Mouse (Mus musculus) liver, embryonic 15.5 days (tissue): ENCODE measurements around the gene Acly. TPM values are rescaled to one million over a fixed set of nuclear protein-coding genes. Genes with fewer than 3 reads are reported as not detected.
A peak's percentile ranks its signal among the peaks of the same experiment; 100 is the strongest.

ENCODE experiments used
- ATAC-seq: fragments of 200-750 bp; cut with Nextera tagmentation; 2 replicates; pipeline ENCODE4 v1.8.0; 2017; ENCODE audit warnings: moderate number of reproducible peaks, mild to moderate bottlenecking, moderate library complexity; ENCODE audit not compliant: insufficient read depth
- H3K27ac ChIP-seq: fragments of 300-500 bp; sonication (generic); replicated peaks from 2 replicates; pipeline ENCODE4 v1.5.1; 2015; ENCODE audit warnings: mild to moderate bottlenecking, inconsistent platforms
- H3K27me3 ChIP-seq: fragments of 300-500 bp; sonication (generic); 2 replicates; pipeline ENCODE4 v1.6.1; 2015; ENCODE audit warnings: mild to moderate bottlenecking, inconsistent platforms
- H3K36me3 ChIP-seq: fragments of 300-500 bp; sonication (generic); replicated peaks from 2 replicates; pipeline ENCODE4 v1.6.1; 2015; ENCODE audit warnings: moderate library complexity, mild to moderate bottlenecking, inconsistent platforms
- H3K4me1 ChIP-seq: fragments of 300-500 bp; sonication (generic); replicated peaks from 2 replicates; pipeline ENCODE4 v1.6.1; 2015; ENCODE audit warnings: inconsistent platforms
- H3K4me2 ChIP-seq: fragments of 300-500 bp; sonication (generic); 2 replicates; pipeline ENCODE4 v1.6.1; 2015; ENCODE audit warnings: moderate library complexity, mild to moderate bottlenecking, inconsistent platforms
- H3K4me3 ChIP-seq: fragments of 300-500 bp; sonication (generic); replicated peaks from 2 replicates; pipeline ENCODE4 v1.5.1; 2015; ENCODE audit warnings: mild to moderate bottlenecking, inconsistent platforms
- H3K9ac ChIP-seq: fragments of 300-500 bp; sonication (generic); 2 replicates; pipeline ENCODE4 v1.6.1; 2015; ENCODE audit warnings: moderate library complexity, mild to moderate bottlenecking, inconsistent platforms
- H3K9me3 ChIP-seq: fragments of 300-500 bp; sonication (generic); replicated peaks from 2 replicates; pipeline ENCODE4 v1.6.1; 2016; ENCODE audit warnings: inconsistent platforms
- WGBS: fragments of 180-500 bp; shearing (Covaris S2); methylation state at CpG from one replicate; pipeline ENCODE4 v1.1.7; 2015; ENCODE audit warnings: mixed read lengths; ENCODE audit not compliant: insufficient replicate concordance; 5-methylcytosine and 5-hydroxymethylcytosine counted together
- polyA plus RNA-seq: library from polyadenylated mRNA; unstranded; fragments of >200 nt; fragmentation: Nextera tagmentation; extraction: Ambion mirVana; gene quantifications from 2 replicates; pipeline ENCODE4 v1.2.1, GENCODE M21; 2015

The Acly gene
- polyA plus RNA-seq = 103 and 111 TPM in 2 replicates

GRCm38 (mm10) chr11:100527458-100528374, at the start of gene Acly:
TSS of gene Acly (minus strand) at chr11:100528000.
- peak; percentile 95 for ATAC-seq
- WGBS = under 1% methylated on average over 54 of the region's 54 CpGs
- Histone ChIP-seq H3K4me3 (peak within 1 kb of the TSS; percentile 83), H3K9me3 (no peaks in the 10 kb centered on the region), H3K4me2 (peak within 1 kb of the TSS; percentile 93), H3K36me3 (peaks cover 19% of the 10 kb centered on the region), H3K4me1 (peaks cover 47% of the 10 kb centered on the region), H3K27me3 (no peaks in the 10 kb centered on the region), H3K27ac (peak within 1 kb of the TSS; percentile 80), H3K9ac (peak within 1 kb of the TSS; percentile 82)

- WGBS = 73% methylated on average over 21 of the region's 21 CpGs
- Histone ChIP-seq H3K9ac (no peak overlapping the region), H3K36me3 (peaks cover 23% of the 10 kb centered on the region; the same call in 1 of the 2 replicates)
These were observed 48.5 kb upstream of the Acly start for GRCm38 (mm10) chr11:100576256-100576655.

GRCm38 (mm10) chr11:100575484-100575855, 47.7 kb upstream of the Acly start:
- H3K27ac ChIP-seq = 0 out of 2 replicates have a peak overlapping the region, but pooled peaks have one; percentile 42

More at GRCm38 (mm10) chr11:100576256-100576655, 48.5 kb upstream of the Acly start:
- H3K4me1 ChIP-seq = peaks cover 26% of the 10 kb centered on the region
- H3K27ac ChIP-seq = no peak overlapping the region; the same call in 1 of the 2 replicates
- H3K9me3 ChIP-seq = no peaks in the 10 kb centered on the region
- peak overlapping the region; percentile 80 for H3K4me2 ChIP-seq
- peaks cover 8% of the 10 kb centered on the region for H3K27me3 ChIP-seq
- ATAC-seq = no peak
- no peak overlapping the region for H3K4me3 ChIP-seq

GRCm38 (mm10) chr11:100574708-100575483, 47.1 kb upstream of the Acly start, which contains the start of gene Cnp:
TSS of gene Cnp (plus strand) at chr11:100574904.
- peak within 1 kb of the TSS; percentile 68 for H3K4me3 ChIP-seq

More at GRCm38 (mm10) chr11:100575484-100575855, 47.7 kb upstream of the Acly start:
- 33% methylated on average over 2 of the region's 2 CpGs for WGBS
- Histone ChIP-seq H3K27me3 (peaks cover 16% of the 10 kb centered on the region), H3K9me3 (no peaks in the 10 kb centered on the region), H3K4me1 (peaks cover 34% of the 10 kb centered on the region), H3K4me3 (peak overlapping the region; percentile 68), H3K36me3 (peaks cover 15% of the 10 kb centered on the region; the same call in 1 of the 2 replicates), H3K9ac (peak overlapping the region; percentile 45), H3K4me2 (peak overlapping the region; percentile 80)
- peak; percentile 36; the same call in 1 of the 2 replicates for ATAC-seq

GRCm38 (mm10) chr11:100574188-100574587, 46.4 kb upstream of the Acly start:
- Histone ChIP-seq H3K27ac (0 out of 2 replicates have a peak overlapping the region, but pooled peaks have one; percentile 42), H3K9me3 (no peaks in the 10 kb centered on the region), H3K4me1 (peaks cover 34% of the 10 kb centered on the region), H3K4me2 (peak overlapping the region; percentile 80), H3K9ac (peak overlapping the region; percentile 45; the same call in 1 of the 2 replicates), H3K4me3 (peak overlapping the region; percentile 68), H3K27me3 (peaks cover 16% of the 10 kb centered on the region), H3K36me3 (peaks cover 4% of the 10 kb centered on the region; the same call in 1 of the 2 replicates)
- WGBS = 37% methylated on average over 3 of the region's 3 CpGs
- ATAC-seq = no peak

More at GRCm38 (mm10) chr11:100574708-100575483, 47.1 kb upstream of the Acly start, which contains the start of gene Cnp:
- peak within 1 kb of the TSS; percentile 80 for H3K4me2 ChIP-seq
- H3K9me3 ChIP-seq = no peaks in the 10 kb centered on the region
- WGBS = 1% methylated on average over 47 of the region's 47 CpGs
- H3K36me3 ChIP-seq = peaks cover 11% of the 10 kb centered on the region; the same call in 1 of the 2 replicates
- H3K4me1 ChIP-seq = peaks cover 34% of the 10 kb centered on the region
- peak within 1 kb of the TSS; percentile 45 for H3K9ac ChIP-seq
- H3K27ac ChIP-seq = peak within 1 kb of the TSS; percentile 42; the same call in 1 of the 2 replicates
- H3K27me3 ChIP-seq = peaks cover 16% of the 10 kb centered on the region
- peak; percentile 57 for ATAC-seq

GRCm38 (mm10) chr11:100571202-100571567, 43.4 kb upstream of the Acly start:
- Histone ChIP-seq H3K36me3 (no peaks in the 10 kb centered on the region), H3K9me3 (no peaks in the 10 kb centered on the region), H3K4me2 (peak overlapping the region; percentile 56), H3K4me3 (peak overlapping the region; percentile 14), H3K27me3 (peaks cover 16% of the 10 kb centered on the region), H3K4me1 (peaks cover 30% of the 10 kb centered on the region), H3K27ac (no peak overlapping the region), H3K9ac (no peak overlapping the region)
- WGBS = 11% methylated on average over 16 of the region's 16 CpGs
- no peak for ATAC-seq

GRCm38 (mm10) chr11:100570430-100571201, 42.8 kb upstream of the Acly start:
- Histone ChIP-seq H3K27ac (no peak overlapping the region), H3K4me2 (peak overlapping the region; percentile 56), H3K9ac (no peak overlapping the region), H3K36me3 (no peaks in the 10 kb centered on the region), H3K4me1 (peaks cover 24% of the 10 kb centered on the region), H3K27me3 (peaks cover 16% of the 10 kb centered on the region), H3K4me3 (peak overlapping the region; percentile 14), H3K9me3 (no peaks in the 10 kb centered on the region)
- WGBS = 7% methylated on average over 8 of the region's 8 CpGs
- no peak; the same call in 1 of the 2 replicates for ATAC-seq

- Histone ChIP-seq H3K9ac (no peak overlapping the region), H3K27me3 (peaks cover 16% of the 10 kb centered on the region), H3K36me3 (no peaks in the 10 kb centered on the region), H3K4me3 (no peak overlapping the region), H3K27ac (no peak overlapping the region), H3K9me3 (no peaks in the 10 kb centered on the region), H3K4me2 (no peak overlapping the region), H3K4me1 (peaks cover 16% of the 10 kb centered on the region)
- WGBS = 47% methylated on average over 9 of the region's 9 CpGs
- no peak for ATAC-seq
These were observed 42.0 kb upstream of the Acly start for GRCm38 (mm10) chr11:100569789-100570188.

- WGBS = 77% methylated on average over 8 of the region's 8 CpGs
- Histone ChIP-seq H3K4me3 (no peak overlapping the region), H3K36me3 (no peaks in the 10 kb centered on the region), H3K27ac (no peak overlapping the region), H3K4me2 (no peak overlapping the region), H3K9ac (no peak overlapping the region), H3K9me3 (no peaks in the 10 kb centered on the region), H3K4me1 (peaks cover 9% of the 10 kb centered on the region), H3K27me3 (peaks cover 16% of the 10 kb centered on the region)
- no peak for ATAC-seq
These were observed 40.9 kb upstream of the Acly start for GRCm38 (mm10) chr11:100568692-100569091.

GRCm38 (mm10) chr11:100567815-100568245, 40.0 kb upstream of the Acly start:
- H3K9me3 ChIP-seq = no peaks in the 10 kb centered on the region
- peaks cover 16% of the 10 kb centered on the region for H3K27me3 ChIP-seq
- WGBS = 41% methylated on average over 9 of the region's 9 CpGs
- H3K4me3 ChIP-seq = no peak overlapping the region
- H3K27ac ChIP-seq = no peak overlapping the region
- no peak overlapping the region for H3K4me2 ChIP-seq
- no peak overlapping the region for H3K9ac ChIP-seq
- peaks cover 9% of the 10 kb centered on the region for H3K4me1 ChIP-seq
- no peaks in the 10 kb centered on the region for H3K36me3 ChIP-seq
- ATAC-seq = no peak
